Mouse (Mus musculus) CH12.LX (cell line): ENCODE measurements at regions not wholly inside any gene's neighbourhood (a gene's known extent, or its start where the extent isn't known, plus 50 kb on each side); places are given as distances from the start of the nearest gene placed in this dataset.

ENCODE experiments used
- BHLHE40 ChIP-seq: IDR thresholded peaks from 2 replicates; pipeline ENCODE4 v1.6.1; 2011; ENCODE audit warnings: mild to moderate bottlenecking, low read depth, low read length, improper control_type of control experiment
- CHD2 ChIP-seq: IDR thresholded peaks from 2 replicates; pipeline ENCODE4 v1.6.1; 2011; ENCODE audit warnings: low read length, improper control_type of control experiment
- CTCF ChIP-seq, 2 experiments: IDR thresholded peaks in 1 of 2; conservative IDR thresholded peaks in 1 of 2; 2 replicates each; pipeline ENCODE4 v1.5.1; 2011 to 2012; ENCODE audit warnings: low read depth in 2 of 2, low read length in 2 of 2, improper control_type of control experiment in 1 of 2, inconsistent platforms in 1 of 2, mild to moderate bottlenecking in 1 of 2, moderate library complexity in 1 of 2
- HCFC1 ChIP-seq: IDR thresholded peaks from 2 replicates; pipeline ENCODE4 v1.6.1; 2012; ENCODE audit warnings: low read depth, mild to moderate bottlenecking, inconsistent platforms, low read length, improper control_type of control experiment
- MAX ChIP-seq: IDR thresholded peaks from 2 replicates; pipeline ENCODE4 v1.6.1; 2011; ENCODE audit warnings: low read length, improper control_type of control experiment
- SIN3A ChIP-seq: IDR thresholded peaks from 2 replicates; pipeline ENCODE4 v1.6.1; 2012; ENCODE audit warnings: low read length, improper control_type of control experiment, inconsistent platforms
- TBP ChIP-seq: conservative IDR thresholded peaks from 2 replicates; pipeline ENCODE4 v1.6.1; 2011; ENCODE audit warnings: low read depth, low read length, improper control_type of control experiment
- USF2 ChIP-seq: conservative IDR thresholded peaks from 2 replicates; pipeline ENCODE4 v1.6.1; 2011; ENCODE audit warnings: low read depth, low read length, improper control_type of control experiment
- ZC3H11A ChIP-seq: IDR thresholded peaks from 2 replicates; pipeline ENCODE4 v1.6.1; 2012; ENCODE audit warnings: low read depth, mild to moderate bottlenecking, inconsistent platforms, low read length, improper control_type of control experiment
- ZMIZ1 ChIP-seq: IDR thresholded peaks from 2 replicates; pipeline ENCODE4 v1.6.1; 2012; ENCODE audit warnings: low read depth, mild to moderate bottlenecking, inconsistent platforms, low read length, improper control_type of control experiment

DNA sequence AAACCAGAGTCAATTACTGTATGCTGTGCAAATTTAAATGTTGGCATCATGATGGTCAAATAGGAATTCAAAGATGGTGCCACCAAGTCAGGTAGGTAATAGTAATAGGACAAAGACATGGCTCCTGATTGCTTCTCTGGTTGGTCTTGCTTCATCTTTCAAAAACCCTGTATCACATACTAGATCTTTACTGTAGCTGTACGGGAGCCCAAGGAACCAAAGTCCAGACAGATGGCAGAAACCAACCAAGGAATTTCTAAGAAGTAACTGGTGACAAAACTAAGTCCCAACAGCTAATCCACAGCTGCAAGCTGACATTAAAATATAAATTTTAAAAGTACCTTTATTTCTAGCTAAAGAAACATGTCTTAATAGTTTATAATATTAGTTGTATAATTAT is 131.7 kb upstream of the Cxxc4 start:
- TF ChIP-seq ZC3H11A (no peak), CHD2 (no peak), TBP (no peak), ZMIZ1 (no peak), USF2 (no peak), BHLHE40 (no peak), HCFC1 (no peak), CTCF (conservative IDR thresholded peaks at IDR 0.05 in 1 of 2, IDR thresholded peaks at IDR 0.05 in 1 of 2; ENCODE audit: low read depth in 2 of 2, low read length in 2 of 2) (no peak), SIN3A (no peak), MAX (no peak)
